12 mouse cellular contexts compared by ENCODE assay signal in the genomic region with DNA sequence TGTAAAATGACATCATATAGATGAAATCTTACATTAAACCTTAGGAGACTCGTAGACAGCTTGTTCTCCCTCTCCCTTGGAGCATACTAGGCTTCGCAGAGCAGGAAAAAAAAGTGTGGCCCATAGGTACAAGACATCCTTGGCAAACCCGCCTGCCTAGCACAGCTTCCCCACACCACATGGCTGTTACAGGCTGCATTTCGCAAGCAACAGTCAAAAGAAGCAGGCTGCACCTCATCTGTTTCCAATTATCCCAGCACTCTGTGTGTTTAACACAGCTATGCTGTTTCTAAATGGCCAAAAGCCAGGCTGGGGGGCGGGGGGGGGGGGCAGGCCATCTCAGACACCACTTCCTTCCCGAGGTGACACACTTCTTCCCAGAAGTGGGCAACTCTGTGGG. TPM values are rescaled to one million over a fixed set of nuclear protein-coding genes. Genes with fewer than 3 reads are reported as not detected.
DNase-seq lines count a peak whose midpoint lies in the region; ATAC-seq and TF ChIP-seq lines count a peak whose summit lies in the region.
"Had no signal": no experiment of that assay in that cellular context is flagged by ENCODE, and none has a peak within 500 bp of the region (broad histone marks: within the 10 kb centered on the region; RNA-seq: fewer than 3 reads in every experiment).

No protein-coding gene starts in this region.

- H3K27me3 ChIP-seq in heart, embryonic 10.5 days (ENCODE audit: insufficient read depth, poor library complexity, severe bottlenecking), result peaks cover 5% of the 10 kb centered on the region; the same call in 1 of the 2 replicates
- H3K27me3 ChIP-seq in stomach, embryonic 15.5 days (replicated peaks), result no peaks in the 10 kb centered on the region
- no peaks in the 10 kb centered on the region for H3K27me3 ChIP-seq in stomach, postnatal 0 days (ENCODE audit: control insufficient read depth, insufficient read depth, low read length)
- H3K27me3 ChIP-seq in stomach, embryonic 16.5 days (ENCODE audit: control insufficient read depth, insufficient read depth, low read length), result no peaks in the 10 kb centered on the region

- no peaks in the 10 kb centered on the region for H3K36me3 ChIP-seq in heart, embryonic 10.5 days
- no peaks in the 10 kb centered on the region for H3K36me3 ChIP-seq in stomach, embryonic 15.5 days
- no peaks in the 10 kb centered on the region for H3K36me3 ChIP-seq in stomach, postnatal 0 days (ENCODE audit: control insufficient read depth, insufficient read depth, low read length)
- H3K36me3 ChIP-seq in stomach, embryonic 16.5 days (ENCODE audit: control insufficient read depth, insufficient read depth, low read length), result no peaks in the 10 kb centered on the region

- peak; percentile 26 for DNase-seq in heart, adult 8-10 months (ENCODE audit: low spot score)
- DNase-seq in heart, embryonic 10.5 days (ENCODE audit: low spot score), result no peak
- DNase-seq in stomach, postnatal 0 days (ENCODE audit: low spot score), result no peak
- peak; percentile 86 for DNase-seq in forelimb bud, embryonic 11.5 days (ENCODE audit: low read depth, low spot score)
- no peak for DNase-seq in adrenal gland, postnatal 25 days
- DNase-seq: adrenal gland, postnatal 10 days; cerebellum, postnatal 10 days; thymus, postnatal 25 days had no signal

- H3K27ac ChIP-seq in heart, embryonic 10.5 days, result no peak overlapping the region
- no peak overlapping the region; the same call in 1 of the 2 replicates for H3K27ac ChIP-seq in stomach, embryonic 15.5 days
- no peak overlapping the region; the same call in 1 of the 2 replicates for H3K27ac ChIP-seq in stomach, postnatal 0 days (replicated peaks)
- no peak overlapping the region for H3K27ac ChIP-seq in stomach, embryonic 16.5 days (ENCODE audit: low read length)

- no peak for TF ChIP-seq CTCF in stomach, postnatal 0 days (IDR thresholded peaks at IDR 0.05; ENCODE audit: low read depth)

- H3K9me3 ChIP-seq in heart, embryonic 10.5 days, result no peaks in the 10 kb centered on the region
- no peaks in the 10 kb centered on the region for H3K9me3 ChIP-seq in stomach, embryonic 15.5 days
- H3K9me3 ChIP-seq in stomach, postnatal 0 days (ENCODE audit: control insufficient read depth, low read length), result no peaks in the 10 kb centered on the region
- H3K9me3 ChIP-seq in stomach, embryonic 16.5 days (replicated peaks; ENCODE audit: control insufficient read depth, low read length), result no peaks in the 10 kb centered on the region

- WGBS in heart, embryonic 10.5 days, result 53% methylated on average over 6 of the region's 6 CpGs
- WGBS in stomach, embryonic 15.5 days, result 37% methylated on average over 6 of the region's 6 CpGs
- WGBS in stomach, postnatal 0 days, result 29% methylated on average over 6 of the region's 6 CpGs
- 42% methylated on average over 6 of the region's 6 CpGs for WGBS in stomach, embryonic 16.5 days

- no peak overlapping the region for H3K9ac ChIP-seq in stomach, embryonic 15.5 days
- H3K9ac ChIP-seq in stomach, postnatal 0 days (ENCODE audit: low read length), result no peak overlapping the region
- H3K9ac ChIP-seq in stomach, embryonic 16.5 days (ENCODE audit: low read length), result 0 out of 2 replicates have a peak overlapping the region, but pooled peaks have one; percentile 1

- H3K4me2 ChIP-seq in stomach, embryonic 15.5 days, result no peak overlapping the region
- no peak overlapping the region for H3K4me2 ChIP-seq in stomach, postnatal 0 days (replicated peaks; ENCODE audit: low read depth)
- H3K4me2 ChIP-seq in stomach, embryonic 16.5 days (ENCODE audit: low read depth, low read length), result no peak overlapping the region

- no peak overlapping the region for H3K4me3 ChIP-seq in heart, embryonic 10.5 days
- no peak overlapping the region for H3K4me3 ChIP-seq in stomach, embryonic 15.5 days (replicated peaks)
- no peak overlapping the region for H3K4me3 ChIP-seq in stomach, postnatal 0 days (ENCODE audit: low read depth, low read length)
- no peak overlapping the region for H3K4me3 ChIP-seq in stomach, embryonic 16.5 days (replicated peaks; ENCODE audit: low read length)

- ATAC-seq in stomach, embryonic 15.5 days (ENCODE audit: insufficient read depth, low FRiP score, low read depth), result peak; percentile 5; the same call in 1 of the 2 replicates
- no peak; the same call in 1 of the 2 replicates for ATAC-seq in stomach, postnatal 0 days (ENCODE audit: low FRiP score, low TSS enrichment)
- ATAC-seq in stomach, embryonic 16.5 days (ENCODE audit: insufficient read depth, low FRiP score), result peak; percentile 72; the same call in 1 of the 2 replicates
- no peak for ATAC-seq in activated CD4-positive, CD25-positive, alpha-beta regulatory T cell, adult 4 months
- ATAC-seq: midbrain, embryonic 16.5 days had no signal

- TF ChIP-seq EP300 in stomach, postnatal 0 days (optimal IDR thresholded peaks at IDR 0.05), result no peak

- H3K4me1 ChIP-seq in heart, embryonic 10.5 days, result peaks cover 9% of the 10 kb centered on the region; the same call in 1 of the 2 replicates
- H3K4me1 ChIP-seq in stomach, embryonic 15.5 days, result peaks cover 8% of the 10 kb centered on the region; the same call in 1 of the 2 replicates
- H3K4me1 ChIP-seq in stomach, postnatal 0 days (replicated peaks; ENCODE audit: control insufficient read depth, insufficient read depth), result 0 out of 2 replicates have a peak, but pooled peaks cover 2% of the 10 kb centered on the region
- H3K4me1 ChIP-seq in stomach, embryonic 16.5 days (ENCODE audit: control insufficient read depth, insufficient read depth, low read length), result peaks cover 12% of the 10 kb centered on the region

RNA-seq across cellular contexts. Expression of gene Foxk1, which starts 20.8 kb away (rescaled TPM):
- total RNA-seq in heart, adult 8-10 months (2022), result 10 to 100 TPM; 11.8 to 16.0 (median 14.2) TPM
- polyA plus RNA-seq in heart, embryonic 10.5 days (2016; fragmentation: Nextera tagmentation; extraction: Ambion mirVana), result 3.3 and 4.5 TPM in 2 replicates
- polyA plus RNA-seq in stomach, embryonic 15.5 days (2015; fragmentation: Nextera tagmentation; extraction: Ambion mirVana), result 5.6 and 5.7 TPM in 2 replicates
- 3.5 and 3.8 TPM in 2 replicates for polyA plus RNA-seq in stomach, postnatal 0 days (2015; fragmentation: Nextera tagmentation; extraction: Ambion mirVana)
- polyA plus RNA-seq in stomach, embryonic 16.5 days (2015; fragmentation: Nextera tagmentation; extraction: Ambion mirVana), result 3.5 and 3.7 TPM in 2 replicates
- 24.2 and 27.3 TPM in 2 replicates for total RNA-seq in adrenal gland, postnatal 25 days (2021)
- polyA plus RNA-seq in activated CD4-positive, CD25-positive, alpha-beta regulatory T cell, adult 4 months (2017; shearing (Covaris generic)), result 10 to 100 TPM in 1 of 2 experiments, 1 to 10 TPM in 1; 9.4 to 13.3 TPM

Comparison
In these comparisons a context has a peak if more than half of its experiments do, and no peak if none do; other contexts are left out.
1. DNase-seq: peak in heart, adult 8-10 months (single experiment) and forelimb bud, embryonic 11.5 days (single experiment); none in heart, embryonic 10.5 days (single experiment), stomach, postnatal 0 days (single experiment) and adrenal gland, postnatal 25 days (single experiment).
2. ATAC-seq: peak in stomach, embryonic 15.5 days (single experiment) and stomach, embryonic 16.5 days (single experiment); none in stomach, postnatal 0 days (single experiment) and activated CD4-positive, CD25-positive, alpha-beta regulatory T cell, adult 4 months (single experiment).